Mouse (Mus musculus) macrophage (primary cell): ENCODE measurements at regions not wholly inside any gene's neighbourhood (a gene's known extent, or its start where the extent isn't known, plus 50 kb on each side); places are given as distances from the start of the nearest gene placed in this dataset.

Experiments
- H3K27ac ChIP-seq: fragments of 350-480 bp; formaldehyde crosslinking; 2 replicates; pipeline ENCODE4 v1.9.0; 2021
- H3K36me3 ChIP-seq: fragments of 350-480 bp; formaldehyde crosslinking; 2 replicates; pipeline ENCODE4 v1.9.0; 2021; ENCODE audit errors: inconsistent target
- H3K4me3 ChIP-seq: fragments of 350-480 bp; formaldehyde crosslinking; 2 replicates; pipeline ENCODE4 v1.9.0; 2021; ENCODE audit errors: inconsistent target
- H3K79me2 ChIP-seq: fragments of 350-480 bp; formaldehyde crosslinking; 2 replicates; pipeline ENCODE4 v1.9.0; 2021; ENCODE audit errors: inconsistent target
- WGBS: methylation state at CpG from one replicate; pipeline ENCODE4 v1.1.7; 2026; ENCODE audit warnings: inconsistent platforms; ENCODE audit not compliant: missing documents; 5-methylcytosine and 5-hydroxymethylcytosine counted together

DNA sequence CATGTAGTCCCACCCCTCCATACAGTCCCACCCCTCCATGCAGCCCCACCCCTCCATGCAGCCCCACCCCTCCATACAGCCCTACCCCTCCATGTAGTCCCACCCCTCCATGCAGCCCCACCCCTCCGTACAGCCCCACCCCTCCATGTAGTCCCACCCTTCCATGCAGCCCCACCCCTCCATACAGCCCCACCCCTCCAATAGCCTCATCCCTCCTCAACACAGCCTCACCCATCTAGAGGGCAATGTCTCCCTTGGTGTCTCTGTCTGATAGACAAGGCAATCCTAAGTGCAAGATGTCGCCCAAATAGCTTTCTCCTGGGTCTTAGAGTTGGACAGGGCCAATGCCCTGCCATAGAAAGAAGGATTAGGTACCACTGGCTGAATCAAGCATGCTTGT is 77.8 kb downstream of the Zfp706 start:
- Histone ChIP-seq H3K79me2 (no peaks in the 10 kb centered on the region), H3K36me3 (no peaks in the 10 kb centered on the region), H3K4me3 (no peak overlapping the region), H3K27ac (no peak overlapping the region)
- 100% methylated on average over 1 of the region's 2 CpGs for WGBS

DNA sequence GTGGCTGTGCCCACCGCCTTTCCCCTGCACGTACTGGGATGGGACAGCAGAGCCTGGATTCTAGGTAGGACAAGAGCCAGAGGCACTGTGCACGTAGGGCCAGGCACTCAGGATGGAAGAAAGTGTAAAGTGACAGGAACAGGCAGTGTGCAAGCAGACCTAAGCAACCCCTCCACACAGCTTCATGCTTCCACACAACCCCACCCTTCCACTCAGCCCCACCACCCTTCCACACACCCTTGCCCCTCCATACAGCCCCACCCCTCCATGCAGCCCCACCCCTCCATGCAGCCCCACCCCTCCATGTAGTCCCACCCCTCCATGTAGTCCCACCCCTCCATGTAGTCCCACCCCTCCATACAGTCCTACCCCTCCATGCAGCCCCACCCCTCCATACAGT is 78.5 kb downstream of the Zfp706 start:
- no peak overlapping the region for H3K4me3 ChIP-seq
- WGBS, result 100% methylated on average over 2 of the region's 3 CpGs
- no peaks in the 10 kb centered on the region for H3K36me3 ChIP-seq
- H3K27ac ChIP-seq, result no peak overlapping the region
- H3K79me2 ChIP-seq, result no peaks in the 10 kb centered on the region

DNA sequence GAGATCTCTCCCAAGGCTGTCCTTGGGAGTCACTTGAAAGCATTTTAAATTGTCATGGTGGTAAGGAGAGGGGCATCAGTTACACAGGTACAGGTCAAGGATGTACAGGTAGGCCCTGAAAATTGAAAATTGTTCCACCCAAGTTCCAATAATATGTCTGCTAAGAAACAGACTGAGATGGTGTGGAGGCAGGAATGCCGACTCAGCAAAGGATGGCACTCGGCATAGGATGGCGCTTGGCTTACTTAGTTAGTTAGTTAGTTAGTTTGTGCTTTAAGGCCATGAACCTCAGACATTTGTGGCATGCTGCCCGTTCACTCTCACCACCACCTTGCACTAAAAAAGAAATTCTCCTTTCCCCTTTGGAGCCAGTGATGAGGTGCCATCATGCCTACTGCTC is 78.9 kb downstream of the Zfp706 start:
- Histone ChIP-seq H3K36me3 (no peaks in the 10 kb centered on the region), H3K4me3 (no peak overlapping the region), H3K27ac (no peak overlapping the region), H3K79me2 (no peaks in the 10 kb centered on the region)
- WGBS, result 92% methylated on average over 4 of the region's 4 CpGs

DNA sequence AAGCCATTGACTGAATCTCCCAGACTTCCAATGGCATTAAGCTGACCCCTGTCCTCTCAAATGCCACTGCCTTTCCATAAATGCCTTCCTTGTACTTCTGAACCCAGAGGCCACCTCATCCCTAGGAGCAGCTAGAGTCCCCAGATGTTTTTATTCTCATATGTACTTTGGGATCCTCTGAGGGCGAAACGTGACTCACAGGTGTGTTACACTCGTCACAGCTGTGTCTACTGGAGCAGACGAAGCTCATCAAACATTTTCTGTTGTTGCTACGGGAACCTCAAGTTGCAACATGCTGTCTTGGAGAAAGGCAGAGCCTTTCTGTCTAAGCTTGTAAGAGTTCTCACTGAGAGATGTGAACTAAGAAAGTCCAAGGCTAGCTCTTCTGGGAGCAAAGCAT is 80.1 kb downstream of the Zfp706 start:
- Histone ChIP-seq H3K27ac (no peak overlapping the region), H3K4me3 (no peak overlapping the region), H3K79me2 (no peaks in the 10 kb centered on the region), H3K36me3 (no peaks in the 10 kb centered on the region)
- WGBS, result 93% methylated on average over 5 of the region's 5 CpGs

DNA sequence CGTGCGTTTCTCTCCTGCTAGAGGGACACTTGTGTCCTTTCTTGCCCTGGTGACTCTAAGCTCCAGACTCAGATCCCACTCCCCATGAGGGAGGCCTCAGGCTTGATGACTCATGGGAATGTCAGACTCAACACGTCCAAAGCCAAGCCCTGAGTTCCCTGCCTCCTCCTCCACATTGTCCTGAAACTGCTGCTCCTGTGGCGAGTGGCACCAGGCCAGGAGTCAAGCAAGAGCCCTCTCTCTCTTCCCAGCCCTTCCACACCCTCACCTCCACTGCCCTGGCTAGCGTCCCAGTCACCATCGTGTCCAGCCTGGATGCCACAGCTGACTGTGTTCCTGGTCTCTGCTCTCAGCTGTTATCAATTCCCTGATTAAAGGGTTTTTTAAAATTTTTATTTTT is 83.4 kb downstream of the Zfp706 start:
- no peak overlapping the region for H3K4me3 ChIP-seq
- no peaks in the 10 kb centered on the region for H3K79me2 ChIP-seq
- 97% methylated on average over 6 of the region's 6 CpGs for WGBS
- no peaks in the 10 kb centered on the region for H3K36me3 ChIP-seq
- H3K27ac ChIP-seq, result no peak overlapping the region

- Histone ChIP-seq H3K79me2 (no peaks in the 10 kb centered on the region), H3K36me3 (no peaks in the 10 kb centered on the region), H3K27ac (no peak overlapping the region), H3K4me3 (no peak overlapping the region)
- 58% methylated on average over 3 of the region's 3 CpGs for WGBS
Observed at GRCm38 (mm10) chr15:36921384-36921783, 86.2 kb downstream of the Zfp706 start.

DNA sequence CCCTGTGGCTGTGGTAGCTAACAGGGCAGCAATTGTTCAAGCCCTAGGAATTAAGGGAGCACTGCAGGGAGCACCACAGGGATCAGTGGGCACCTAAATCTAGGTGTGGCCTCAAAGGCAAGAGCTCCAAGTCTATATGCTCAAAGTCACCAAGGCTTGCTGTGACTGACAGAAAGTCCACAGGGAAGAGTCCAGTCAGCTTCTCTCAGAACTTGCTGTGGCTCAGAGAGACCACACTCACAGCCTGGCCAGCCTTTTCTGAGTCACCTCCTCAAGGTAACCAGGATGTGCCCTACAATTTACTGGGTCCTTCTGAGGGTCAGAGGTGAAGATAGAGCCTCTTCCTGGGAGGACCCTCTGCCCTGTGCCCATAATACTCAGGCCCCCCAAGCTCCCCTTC is 86.7 kb downstream of the Zfp706 start:
- Histone ChIP-seq H3K36me3 (no peaks in the 10 kb centered on the region), H3K4me3 (no peak overlapping the region), H3K27ac (no peak overlapping the region), H3K79me2 (no peaks in the 10 kb centered on the region)

GRCm38 (mm10) chr15:36919704-36920103 is 87.9 kb downstream of the Zfp706 start:
- no peak overlapping the region for H3K4me3 ChIP-seq
- no peaks in the 10 kb centered on the region for H3K36me3 ChIP-seq
- no peaks in the 10 kb centered on the region for H3K79me2 ChIP-seq
- H3K27ac ChIP-seq, result no peak overlapping the region
- 91% methylated on average over 5 of the region's 5 CpGs for WGBS

DNA sequence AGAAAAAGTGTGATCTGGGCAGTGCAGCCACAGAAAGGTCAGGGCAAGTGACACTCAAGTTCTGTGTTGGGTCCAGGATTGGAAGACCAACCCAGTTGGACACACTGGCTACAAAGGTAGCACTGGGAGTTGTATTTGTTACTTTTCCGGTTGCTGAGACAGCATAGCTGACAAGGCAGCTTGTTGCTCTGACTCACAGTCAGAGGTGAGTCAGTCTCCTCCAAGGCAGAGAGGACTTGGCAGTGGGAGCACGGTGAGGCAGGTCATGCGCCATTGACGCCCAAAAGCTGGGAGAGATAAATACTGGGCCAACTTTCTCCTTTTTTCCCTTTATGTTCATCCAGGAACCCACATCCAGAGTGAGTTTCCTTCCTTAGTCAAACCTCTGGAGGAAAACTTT is 88.4 kb downstream of the Zfp706 start:
- H3K4me3 ChIP-seq, result no peak overlapping the region
- no peak overlapping the region for H3K27ac ChIP-seq
- no peaks in the 10 kb centered on the region for H3K36me3 ChIP-seq
- WGBS, result 93% methylated on average over 4 of the region's 4 CpGs
- no peaks in the 10 kb centered on the region for H3K79me2 ChIP-seq

- H3K79me2 ChIP-seq, result no peaks in the 10 kb centered on the region
- H3K4me3 ChIP-seq, result no peak overlapping the region
- no peak overlapping the region for H3K27ac ChIP-seq
- no peaks in the 10 kb centered on the region for H3K36me3 ChIP-seq
- WGBS, result 57% methylated on average over 4 of the region's 4 CpGs
Observed at GRCm38 (mm10) chr15:36916998-36917397, 90.6 kb downstream of the Zfp706 start.

- Histone ChIP-seq H3K27ac (no peak overlapping the region), H3K79me2 (no peaks in the 10 kb centered on the region), H3K4me3 (no peak overlapping the region), H3K36me3 (no peaks in the 10 kb centered on the region)
- WGBS, result 96% methylated on average over 11 of the region's 11 CpGs
Observed at GRCm38 (mm10) chr15:36914239-36915100, 93.1 kb downstream of the Zfp706 start.

DNA sequence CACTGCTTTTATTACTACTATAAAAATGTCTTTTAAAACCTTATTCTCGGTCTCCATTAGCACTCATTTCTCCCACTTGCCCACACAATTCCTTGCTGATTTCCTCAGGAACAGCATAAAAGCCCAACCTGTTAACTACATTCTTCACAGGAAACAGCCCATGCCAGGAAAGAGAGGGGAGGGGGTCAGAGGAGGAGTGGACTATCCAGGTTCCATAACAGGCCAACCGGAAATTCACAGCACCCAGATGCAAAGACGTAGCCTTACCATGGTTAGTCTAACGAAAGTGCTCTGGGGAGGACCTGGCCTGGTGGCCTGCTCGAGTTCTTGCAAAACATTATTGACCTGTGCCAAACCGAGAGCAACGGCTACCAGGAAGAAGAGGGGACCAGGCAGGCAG is 94.3 kb downstream of the Zfp706 start:
- H3K36me3 ChIP-seq, result no peaks in the 10 kb centered on the region
- WGBS, result 97% methylated on average over 7 of the region's 7 CpGs
- no peak overlapping the region for H3K4me3 ChIP-seq
- H3K27ac ChIP-seq, result no peak overlapping the region
- H3K79me2 ChIP-seq, result no peaks in the 10 kb centered on the region

DNA sequence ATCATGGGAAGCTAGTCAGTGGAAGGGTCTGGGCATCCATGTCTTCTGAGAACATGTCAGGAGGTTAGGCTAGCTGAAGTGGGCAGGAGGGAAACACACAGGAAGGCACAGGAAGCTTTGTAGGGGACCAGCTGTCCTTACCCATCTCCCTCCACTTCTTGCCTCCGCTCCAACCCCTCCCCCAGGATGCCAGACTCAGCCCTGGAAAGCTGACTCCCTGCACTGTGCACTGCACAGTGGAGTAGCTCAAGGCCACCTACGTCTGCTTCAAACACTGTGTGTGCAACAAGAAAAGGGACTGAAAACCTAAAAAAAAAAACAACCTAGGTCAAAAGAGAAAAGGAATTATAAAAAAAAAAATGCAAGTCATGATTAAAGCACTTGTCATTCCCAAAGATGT is 97.3 kb downstream of the Zfp706 start:
- Histone ChIP-seq H3K79me2 (no peaks in the 10 kb centered on the region), H3K4me3 (no peak overlapping the region)
- 100% methylated on average over 2 of the region's 2 CpGs for WGBS

DNA sequence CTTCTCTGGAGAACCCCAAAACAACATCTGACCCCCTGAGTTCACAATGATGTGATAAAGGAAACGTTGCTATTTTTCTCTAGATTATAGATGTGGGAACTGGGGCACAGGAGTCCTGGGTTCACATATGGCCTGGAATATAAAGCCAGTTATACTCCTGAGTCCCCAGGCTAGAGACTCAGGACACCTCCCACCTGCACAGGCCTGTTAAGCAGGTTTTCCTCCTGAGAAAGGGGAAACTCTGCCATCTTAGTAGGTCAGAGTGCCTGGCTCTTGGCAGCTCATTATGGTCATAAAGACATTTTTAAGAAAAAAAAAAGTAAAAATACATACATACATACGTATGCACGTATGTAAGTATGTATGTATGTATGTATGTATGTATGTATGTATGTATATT is 98.1 kb downstream of the Zfp706 start:
- 100% methylated on average over 3 of the region's 3 CpGs for WGBS
- no peaks in the 10 kb centered on the region for H3K79me2 ChIP-seq
- no peak overlapping the region for H3K27ac ChIP-seq
- H3K36me3 ChIP-seq, result no peaks in the 10 kb centered on the region
- H3K4me3 ChIP-seq, result no peak overlapping the region

More for the DNA sequence above, 97.3 kb downstream of the Zfp706 start:
- H3K36me3 ChIP-seq, result no peaks in the 10 kb centered on the region
- no peak overlapping the region for H3K27ac ChIP-seq

DNA sequence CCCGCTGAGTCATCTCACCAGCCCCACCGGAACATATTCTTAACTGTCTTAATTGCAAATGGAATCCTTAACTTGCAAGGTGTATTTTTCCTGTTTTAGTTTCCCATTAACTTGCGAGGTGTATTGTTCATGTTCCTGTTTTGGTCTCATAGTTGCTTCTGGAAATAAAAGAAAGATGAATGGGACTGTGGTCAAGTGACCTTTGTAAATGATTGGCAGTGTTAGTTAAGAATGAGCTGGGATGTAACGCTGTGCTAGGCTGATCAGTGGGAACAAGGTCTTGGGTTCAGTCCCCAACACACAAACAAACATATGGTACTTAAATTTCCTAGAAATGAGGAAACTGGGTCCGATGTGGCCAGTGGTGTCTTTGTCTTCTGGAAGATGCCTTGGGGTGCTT is 100.8 kb downstream of the Zfp706 start:
- Histone ChIP-seq H3K27ac (no peak overlapping the region), H3K36me3 (no peaks in the 10 kb centered on the region), H3K79me2 (no peaks in the 10 kb centered on the region), H3K4me3 (no peak overlapping the region)
- WGBS, result 76% methylated on average over 5 of the region's 5 CpGs

DNA sequence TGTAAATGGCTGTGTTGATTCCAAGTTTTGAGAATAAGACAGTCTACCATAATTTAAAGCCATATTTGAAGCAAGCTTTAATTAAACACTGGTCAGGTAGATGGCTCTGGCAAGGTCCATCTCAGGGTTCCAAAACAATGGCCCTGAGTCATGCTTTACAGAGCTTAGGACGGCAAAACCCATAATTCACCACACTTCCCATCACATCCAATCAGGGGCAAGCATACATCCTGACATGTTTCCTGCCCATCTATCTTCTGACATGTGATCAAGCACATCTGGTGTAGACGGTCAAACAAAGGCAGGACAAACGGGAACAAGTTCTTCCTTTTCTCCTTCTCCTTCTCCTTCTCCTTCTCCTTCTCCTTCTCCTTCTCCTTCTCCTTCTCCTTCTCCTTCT is 101.5 kb downstream of the Zfp706 start:
- H3K27ac ChIP-seq, result no peak overlapping the region
- WGBS, result 36% methylated on average over 3 of the region's 3 CpGs
- no peaks in the 10 kb centered on the region for H3K79me2 ChIP-seq
- H3K36me3 ChIP-seq, result no peaks in the 10 kb centered on the region
- no peak overlapping the region for H3K4me3 ChIP-seq
